Mouse (Mus musculus) spleen, postnatal 36 days (tissue): ENCODE results near the gene Acvrl1.

ENCODE experiments used
- DNase-seq, 2 experiments: peaks; one replicate each; pipeline ENCODE4 v3.0.0; 2022; ENCODE audit warnings: low spot score in 2 of 2, mixed read lengths in 1 of 2

Gene Acvrl1

GRCm38 (mm10) chr15:101169910-101170309 is 41.6 kb downstream of the Acvrl1 start:
- DNase-seq: no peak

GRCm38 (mm10) chr15:101170413-101170980 is 42.2 kb downstream of the Acvrl1 start:
- DNase-seq: no peak

- DNase-seq: no peak
These were observed 43.0 kb downstream of the Acvrl1 start for GRCm38 (mm10) chr15:101171272-101171671.

GRCm38 (mm10) chr15:101172016-101172415 is 43.7 kb downstream of the Acvrl1 start:
- DNase-seq: no peak

- DNase-seq: peak; percentile 90 to 92
These were observed 45.3 kb downstream of the Acvrl1 start, which contains the start of gene Acvr1b for GRCm38 (mm10) chr15:101173421-101174211. Gene Acvr1b (plus strand): TSS chr15:101174067.

GRCm38 (mm10) chr15:101174294-101175130 is 46.2 kb downstream of the Acvrl1 start:
- DNase-seq: peak in 1 of 2 experiments; percentile 31

- DNase-seq: no peak
These were observed 46.8 kb downstream of the Acvrl1 start for GRCm38 (mm10) chr15:101175131-101175460.

GRCm38 (mm10) chr15:101175613-101176283 is 47.4 kb downstream of the Acvrl1 start:
- no peak for DNase-seq

- DNase-seq: no peak
These were observed 48.0 kb downstream of the Acvrl1 start for GRCm38 (mm10) chr15:101176284-101176680.

- DNase-seq: no peak
These were observed 48.7 kb downstream of the Acvrl1 start for GRCm38 (mm10) chr15:101176795-101177691.

GRCm38 (mm10) chr15:101180363-101181105 is 52.2 kb downstream of the Acvrl1 start:
- DNase-seq: peak; percentile 25 to 31

GRCm38 (mm10) chr15:101181106-101181466 is 52.8 kb downstream of the Acvrl1 start:
- DNase-seq: no peak

GRCm38 (mm10) chr15:101181500-101181899 is 53.2 kb downstream of the Acvrl1 start:
- no peak for DNase-seq

- no peak for DNase-seq
These were observed 54.4 kb downstream of the Acvrl1 start for GRCm38 (mm10) chr15:101182676-101183075.

- no peak for DNase-seq
These were observed 56.0 kb downstream of the Acvrl1 start for GRCm38 (mm10) chr15:101184300-101184699.

- no peak for DNase-seq
These were observed 57.2 kb downstream of the Acvrl1 start for GRCm38 (mm10) chr15:101185549-101185948.

GRCm38 (mm10) chr15:101187907-101188306 is 59.6 kb downstream of the Acvrl1 start:
- DNase-seq: peak; percentile 38 to 53

- peak in 1 of 2 experiments; percentile 18 for DNase-seq
These were observed 61.8 kb downstream of the Acvrl1 start for GRCm38 (mm10) chr15:101189981-101190761.

GRCm38 (mm10) chr15:101190762-101191150 is 62.4 kb downstream of the Acvrl1 start:
- DNase-seq: peak; percentile 71 to 72
